Mouse (Mus musculus) spleen, adult 2 months (tissue): Measurements from ENCODE around the gene Nuak1.

ENCODE experiments used
- CTCF ChIP-seq: fragments of 200-500 bp; IDR thresholded peaks from 2 replicates; pipeline ENCODE4 v1.5.1; 2011; ENCODE audit warnings: mild to moderate bottlenecking, inconsistent platforms; ENCODE audit not compliant: insufficient read depth, insufficient read length, insufficient replicate concordance; ENCODE audit errors: extremely low read depth
- POLR2A ChIP-seq: fragments of 200-500 bp; IDR thresholded peaks from 2 replicates; pipeline ENCODE4 v1.6.1; 2011; ENCODE audit warnings: low read depth, low read length, inconsistent platforms

GRCm38 (mm10) chr10:84374996-84375395 lies 65.4 kb downstream of the Nuak1 start:
- TF ChIP-seq POLR2A (no peak), CTCF (no peak)
